In the genomic region with DNA sequence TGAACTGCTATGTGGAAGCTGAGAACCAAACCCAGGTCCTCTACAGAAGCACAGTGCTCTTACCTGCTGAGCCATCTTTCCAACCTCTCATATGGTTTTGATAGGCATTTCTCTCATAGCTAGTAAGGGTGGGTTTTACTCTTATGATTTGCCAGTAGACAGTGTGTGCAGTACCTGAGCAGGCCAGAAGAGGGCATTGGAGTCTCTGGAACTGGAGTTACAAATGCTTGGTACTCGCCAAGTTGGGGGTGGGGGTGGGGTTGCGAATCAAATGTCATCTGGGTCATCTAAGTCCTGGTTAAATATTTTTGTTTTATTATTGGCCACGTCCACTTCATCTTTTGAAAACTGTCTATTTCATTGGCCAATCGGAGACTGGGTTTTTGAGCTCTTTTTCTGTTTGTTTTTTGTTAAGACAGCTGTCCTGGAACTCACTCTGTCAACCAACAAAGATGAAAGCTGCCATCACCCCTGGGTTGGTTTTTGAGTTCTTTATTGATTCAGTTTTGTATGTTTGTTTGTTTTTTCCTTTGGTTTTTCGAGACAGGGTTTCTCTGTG, we compare ENCODE assay signal across 9 mouse cellular contexts. TPM values are rescaled to one million over a fixed set of nuclear protein-coding genes. Genes with fewer than 3 reads are reported as not detected.
DNase-seq lines count a peak whose midpoint lies in the region; ATAC-seq and TF ChIP-seq lines count a peak whose summit lies in the region.
"Had no signal": no experiment of that assay in that cellular context is flagged by ENCODE, and none has a peak within 500 bp of the region (broad histone marks: within the 10 kb centered on the region; RNA-seq: fewer than 3 reads in every experiment).

No protein-coding gene starts in this region.

- 73% methylated on average over 5 of the region's 5 CpGs for WGBS in kidney, postnatal 0 days
- WGBS in stomach, postnatal 0 days: 59% methylated on average over 5 of the region's 5 CpGs

- H3K9ac ChIP-seq in kidney, postnatal 0 days (ENCODE audit: low read depth, low read length): no peak overlapping the region
- no peak overlapping the region for H3K9ac ChIP-seq in stomach, postnatal 0 days (ENCODE audit: low read length)

- H3K27ac ChIP-seq in kidney, postnatal 0 days: no peak overlapping the region
- H3K27ac ChIP-seq in stomach, postnatal 0 days (replicated peaks): no peak overlapping the region

- ATAC-seq in kidney, postnatal 0 days (replicated peaks; ENCODE audit: low FRiP score, low read depth): no peak
- no peak for ATAC-seq in stomach, postnatal 0 days (ENCODE audit: low FRiP score, low TSS enrichment)

- H3K4me1 ChIP-seq in kidney, postnatal 0 days (replicated peaks; ENCODE audit: insufficient read depth, low read length): peaks cover 5% of the 10 kb centered on the region; the same call in 1 of the 2 replicates
- no peaks in the 10 kb centered on the region for H3K4me1 ChIP-seq in stomach, postnatal 0 days (replicated peaks; ENCODE audit: control insufficient read depth, insufficient read depth)

- H3K27me3 ChIP-seq in kidney, postnatal 0 days (ENCODE audit: insufficient read depth, low read length): no peaks in the 10 kb centered on the region
- H3K27me3 ChIP-seq in stomach, postnatal 0 days (ENCODE audit: control insufficient read depth, insufficient read depth, low read length): no peaks in the 10 kb centered on the region

- DNase-seq in cerebellum, adult 9-10 months: peak; percentile 72
- DNase-seq in cerebellum, adult 11 months: no peak
- DNase-seq in ovary, postnatal 36 days (ENCODE audit: low spot score): peak; percentile 50
- no peak for DNase-seq in ovary, postnatal 10 days (ENCODE audit: low spot score)
- DNase-seq in c-Kit-positive CD71-positive TER-119-positive erythroid progenitor cells, embryonic 14.5 days (ENCODE audit: low spot score): peak; percentile 73
- peak; percentile 68 for DNase-seq in kidney, postnatal 0 days (ENCODE audit: low spot score)
- peak; percentile 52 for DNase-seq in lung, postnatal 25 days (ENCODE audit: low spot score)
- DNase-seq in stomach, postnatal 0 days (ENCODE audit: low spot score): peak; percentile 72

- no peaks in the 10 kb centered on the region for H3K9me3 ChIP-seq in kidney, postnatal 0 days (replicated peaks; ENCODE audit: low read length)
- no peaks in the 10 kb centered on the region for H3K9me3 ChIP-seq in stomach, postnatal 0 days (ENCODE audit: control insufficient read depth, low read length)

- TF ChIP-seq EP300 in stomach, postnatal 0 days (optimal IDR thresholded peaks at IDR 0.05): no peak

- peaks cover 29% of the 10 kb centered on the region for H3K36me3 ChIP-seq in kidney, postnatal 0 days (ENCODE audit: insufficient read depth, low read length)
- H3K36me3 ChIP-seq in stomach, postnatal 0 days (ENCODE audit: control insufficient read depth, insufficient read depth, low read length): peaks cover 13% of the 10 kb centered on the region; the same call in 1 of the 2 replicates

- peak; percentile 72 for TF ChIP-seq CTCF in kidney, postnatal 0 days (IDR thresholded peaks at IDR 0.05; ENCODE audit: low read depth)
- TF ChIP-seq CTCF in stomach, postnatal 0 days (IDR thresholded peaks at IDR 0.05; ENCODE audit: low read depth): peak; percentile 77

- no peak overlapping the region for H3K4me3 ChIP-seq in kidney, postnatal 0 days (replicated peaks; ENCODE audit: low read depth, low read length)
- no peak overlapping the region for H3K4me3 ChIP-seq in stomach, postnatal 0 days (ENCODE audit: low read depth, low read length)

- no peak overlapping the region for H3K4me2 ChIP-seq in kidney, postnatal 0 days (ENCODE audit: low read length)
- H3K4me2 ChIP-seq in stomach, postnatal 0 days (replicated peaks; ENCODE audit: low read depth): no peak overlapping the region

RNA-seq across cellular contexts. Expression of a gene that starts 21.9 kb away (rescaled TPM):
- 7.2 and 8.1 TPM in 2 replicates for polyA plus RNA-seq in kidney, postnatal 0 days (2015; fragmentation: Nextera tagmentation; extraction: Ambion mirVana)
- 3.3 and 4.5 TPM in 2 replicates for polyA plus RNA-seq in stomach, postnatal 0 days (2015; fragmentation: Nextera tagmentation; extraction: Ambion mirVana)

RNA-seq across cellular contexts. Expression of a gene that starts 22.0 kb away (rescaled TPM):
- polyA plus RNA-seq in kidney, postnatal 0 days (2015; fragmentation: Nextera tagmentation; extraction: Ambion mirVana): 702 and 872 TPM in 2 replicates
- polyA plus RNA-seq in stomach, postnatal 0 days (2015; fragmentation: Nextera tagmentation; extraction: Ambion mirVana): 537 and 549 TPM in 2 replicates

RNA-seq across cellular contexts. Expression of a gene that starts 22.9 kb away (rescaled TPM):
- polyA plus RNA-seq in kidney, postnatal 0 days (2015; fragmentation: Nextera tagmentation; extraction: Ambion mirVana): 0.40 and 0.74 TPM in 2 replicates
- 0.51 and 0.56 TPM in 2 replicates for polyA plus RNA-seq in stomach, postnatal 0 days (2015; fragmentation: Nextera tagmentation; extraction: Ambion mirVana)
- polyA plus RNA-seq: large intestine, adult 2 months had no signal

RNA-seq across cellular contexts. Expression of a gene that starts 29.3 kb away (rescaled TPM):
- polyA plus RNA-seq in kidney, postnatal 0 days (2015; fragmentation: Nextera tagmentation; extraction: Ambion mirVana): 46.7 and 47.2 TPM in 2 replicates
- 25.3 and 27.9 TPM in 2 replicates for polyA plus RNA-seq in stomach, postnatal 0 days (2015; fragmentation: Nextera tagmentation; extraction: Ambion mirVana)

Comparison
In these comparisons a context has a peak if more than half of its experiments do, and no peak if none do; other contexts are left out.
1. DNase-seq: peak in cerebellum, adult 9-10 months (single experiment), ovary, postnatal 36 days (single experiment), c-Kit-positive CD71-positive TER-119-positive erythroid progenitor cells, embryonic 14.5 days (single experiment), kidney, postnatal 0 days (single experiment), lung, postnatal 25 days (single experiment) and stomach, postnatal 0 days (single experiment); none in cerebellum, adult 11 months (single experiment) and ovary, postnatal 10 days (single experiment).